Mouse (Mus musculus) gastrocnemius, adult 18-20 months (tissue): Measurements from ENCODE around the gene Ahnak. TPM values are rescaled to one million over a fixed set of nuclear protein-coding genes. Genes with fewer than 3 reads are reported as not detected.

Experiments
- DNase-seq: peaks from one replicate; pipeline ENCODE4 v3.0.0; 2021; ENCODE audit warnings: low spot score
- long read RNA-seq, 2 experiments: library from polyadenylated mRNA; stranded (forward); transcript quantifications; one replicate each; pipeline ENCODE4 v2.0.0; 2021
- total RNA-seq, 2 experiments: library from RNA; stranded (reverse); gene quantifications; 2 replicates each; pipeline ENCODE4 v1.2.3; 2021

Ahnak gene
- 100 to 1,000 TPM; 199 to 202 TPM for total RNA-seq
- long read RNA-seq, experiment 1, full-length matches to known transcripts, result 40 of 80 reads
- long read RNA-seq, experiment 1, partial matches to known transcripts, result 0 of 80 reads
- long read RNA-seq, experiment 1, other reads (novel, unspliced or antisense), result 40 of 80 reads
- long read RNA-seq, experiment 2, transcript Ahnak-205 (7 exons, 1,188 nt), result minor isoform, 12 of 70 reads
- long read RNA-seq, experiment 2, transcript Ahnak-201 (6 exons, 830 nt), result major isoform, 27 of 70 reads
- long read RNA-seq, experiment 2, partial matches to known transcripts, result 1 of 70 reads
- long read RNA-seq, experiment 2, other reads (novel, unspliced or antisense), result 30 of 70 reads

DNA sequence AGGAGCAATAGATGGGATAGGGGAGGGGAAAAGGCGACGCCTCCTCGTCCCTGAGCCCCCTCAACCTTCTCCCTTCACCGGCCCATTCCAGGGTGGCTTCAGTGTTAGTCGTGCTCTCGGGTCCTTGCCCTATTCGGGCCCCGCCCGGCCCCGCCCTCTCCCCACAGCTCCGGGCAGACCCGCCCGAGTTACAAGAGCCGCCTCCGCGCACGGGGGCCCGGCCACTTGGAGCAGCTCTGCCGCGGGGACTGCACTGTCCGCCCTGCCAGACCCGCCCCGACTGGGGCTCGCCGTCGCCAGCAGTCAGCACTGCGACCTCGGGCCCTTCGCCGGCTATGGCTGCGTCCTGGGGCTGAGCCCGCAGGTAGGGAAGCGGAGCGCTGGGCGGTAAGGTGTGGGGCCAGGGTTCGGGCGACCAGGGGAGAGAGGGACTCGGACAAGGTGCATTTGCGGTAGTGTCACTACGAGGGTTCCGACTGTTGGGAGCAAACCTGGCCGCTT is at the start of gene Ahnak:
Gene Ahnak (plus strand): TSS at position 219 of the 501 bp plus-strand sequence.
- peak; percentile 87 for DNase-seq

DNA sequence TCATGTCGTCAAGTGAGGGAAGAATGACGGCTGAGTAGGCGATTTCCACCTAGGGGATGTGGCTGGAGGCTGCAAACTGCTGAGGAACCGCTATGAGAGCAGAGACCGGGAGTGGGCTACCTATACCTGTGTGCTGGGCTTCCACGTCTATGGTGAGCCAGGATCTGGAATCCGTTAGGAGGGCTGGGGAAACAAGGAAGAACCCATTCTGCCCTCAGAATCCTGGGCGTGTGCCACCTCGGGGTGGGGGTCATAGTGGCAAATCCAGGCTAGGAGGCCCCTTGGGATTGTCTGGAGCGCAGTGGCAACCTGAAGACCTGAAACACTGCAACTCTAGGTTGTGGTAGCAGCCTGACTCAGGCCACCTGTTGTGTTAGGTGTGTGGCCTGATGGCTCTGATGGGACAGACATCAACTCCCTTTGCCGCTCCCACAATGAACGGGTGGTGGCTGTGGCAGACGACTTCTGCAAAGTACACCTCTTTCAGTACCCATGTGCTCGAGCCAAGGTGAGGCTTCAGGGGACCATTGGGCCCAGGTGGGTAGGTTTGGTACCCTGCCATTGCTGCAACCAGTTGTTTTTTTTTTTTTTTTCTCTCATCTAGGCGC is 48.5 kb upstream of the Ahnak start:
- no peak for DNase-seq

GRCm38 (mm10) chr19:8941136-8941514 is 48.0 kb upstream of the Ahnak start:
- DNase-seq, result no peak

GRCm38 (mm10) chr19:8941515-8942217 is 47.4 kb upstream of the Ahnak start, which contains the start of gene Mta2:
Gene Mta2 (plus strand): TSS chr19:8941875.
- DNase-seq, result peak; percentile 95

GRCm38 (mm10) chr19:8942276-8942964 is 46.7 kb upstream of the Ahnak start:
- DNase-seq, result no peak

GRCm38 (mm10) chr19:8943047-8943446 is 46.0 kb upstream of the Ahnak start:
- no peak for DNase-seq

DNA sequence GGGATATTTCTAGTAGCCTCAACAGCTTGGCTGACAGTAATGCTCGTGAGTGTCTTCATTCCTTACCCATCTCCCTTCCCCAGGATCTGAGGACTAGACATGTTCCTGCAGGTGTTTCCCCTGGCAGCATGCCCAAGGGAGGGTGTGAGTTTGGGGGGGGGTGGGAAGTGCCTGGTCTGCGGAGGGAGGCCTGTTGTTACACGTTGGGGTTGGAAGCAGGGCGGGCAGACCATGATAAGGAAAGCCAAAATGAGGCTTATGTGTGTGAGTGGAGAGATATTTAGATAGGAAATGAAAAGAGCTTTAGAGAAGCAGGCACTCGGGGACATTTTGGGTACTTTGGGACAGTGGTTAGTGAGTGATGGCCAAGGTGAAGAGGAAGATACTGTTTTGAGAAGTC is 45.0 kb upstream of the Ahnak start:
- no peak for DNase-seq

GRCm38 (mm10) chr19:8944750-8945149 is 44.3 kb upstream of the Ahnak start:
- DNase-seq, result peak; percentile 68

- no peak for DNase-seq
Observed at GRCm38 (mm10) chr19:8945251-8945650, 43.8 kb upstream of the Ahnak start.

DNA sequence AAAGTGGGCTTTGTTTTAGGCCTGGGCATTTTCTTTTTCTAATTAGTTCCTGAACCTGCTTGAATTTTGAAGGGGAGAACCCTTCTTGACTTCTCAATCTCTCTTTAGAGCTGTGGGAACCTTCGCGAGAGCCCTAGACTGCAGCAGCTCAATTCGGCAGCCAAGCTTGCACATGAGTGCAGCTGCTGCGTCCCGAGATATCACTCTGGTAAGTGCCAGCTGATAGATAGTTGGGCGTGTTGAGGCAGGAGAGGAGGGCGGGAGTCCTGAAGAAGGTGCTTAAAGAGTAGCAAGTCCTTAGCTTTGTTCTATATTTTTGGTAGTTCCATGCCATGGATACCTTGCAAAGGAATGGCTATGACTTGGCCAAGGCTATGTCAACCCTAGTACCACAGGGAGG is 42.2 kb upstream of the Ahnak start:
- no peak for DNase-seq

GRCm38 (mm10) chr19:8950190-8950589 is 38.9 kb upstream of the Ahnak start:
- no peak for DNase-seq

DNA sequence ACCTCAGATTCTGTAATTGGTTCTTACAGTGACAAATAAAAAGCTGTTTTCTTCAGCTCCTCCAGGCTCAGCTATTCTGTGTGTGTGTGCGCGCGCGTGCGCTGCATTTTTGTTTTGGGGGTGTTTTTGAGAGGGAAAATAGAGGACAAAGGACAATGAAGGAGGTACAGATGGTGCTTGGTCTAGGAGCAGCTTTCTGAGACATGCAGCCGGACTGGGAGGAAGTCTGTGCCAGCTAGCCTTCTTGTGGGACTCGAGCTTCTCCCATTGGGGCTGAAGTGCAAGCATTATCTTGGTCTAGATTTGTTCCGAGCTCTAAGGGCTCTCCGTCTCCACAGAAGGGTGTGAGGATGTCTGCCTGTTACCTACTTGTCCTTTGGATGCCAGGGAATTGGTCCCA is 36.8 kb upstream of the Ahnak start:
- DNase-seq, result no peak

DNA sequence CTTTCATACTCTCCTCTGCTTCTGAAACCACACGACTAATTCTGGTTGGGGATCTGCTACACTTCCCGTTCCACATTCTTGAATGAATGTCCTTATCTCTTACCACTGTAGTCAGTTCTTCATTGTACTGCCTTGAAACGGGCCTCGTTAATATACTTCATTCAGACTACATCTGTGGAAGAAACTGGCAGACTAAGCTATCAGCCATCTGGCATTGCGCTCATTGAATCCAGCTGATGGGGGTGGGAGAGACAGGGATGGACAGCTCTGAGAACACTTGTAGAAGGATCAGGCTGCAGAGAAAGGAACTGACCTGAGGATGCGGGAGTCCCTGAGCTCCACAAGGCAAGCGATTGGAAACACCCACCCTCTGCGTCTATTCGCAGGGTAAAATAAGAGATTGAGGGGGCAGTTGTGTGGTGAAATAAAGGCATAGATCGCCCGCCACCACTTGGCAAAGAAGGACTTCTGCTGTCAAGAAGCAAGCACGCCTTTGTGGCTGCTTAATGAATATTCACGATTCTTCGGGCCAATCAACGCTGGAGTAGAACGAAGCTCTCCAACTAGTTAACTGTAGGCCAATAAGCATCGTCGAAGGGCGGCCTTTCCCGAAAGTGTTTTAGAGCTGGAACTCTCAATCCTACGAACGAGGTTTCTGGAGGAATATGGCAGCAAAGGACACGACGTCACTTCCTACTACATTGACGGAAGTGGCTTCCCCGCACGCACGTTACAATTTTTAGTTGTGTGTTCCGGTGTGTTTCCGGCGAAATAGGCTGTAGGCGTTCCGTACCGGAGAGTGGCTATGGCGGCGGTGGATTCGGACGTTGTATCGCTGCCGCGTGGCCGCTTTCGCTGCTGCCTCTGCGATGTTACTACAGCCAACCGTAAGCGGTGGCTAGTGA is 35.7 kb upstream of the Ahnak start, which contains the start of gene Tut1:
Gene Tut1 (plus strand): TSS at position 713 of the 905 bp plus-strand sequence.
- peak; percentile 96 for DNase-seq

DNA sequence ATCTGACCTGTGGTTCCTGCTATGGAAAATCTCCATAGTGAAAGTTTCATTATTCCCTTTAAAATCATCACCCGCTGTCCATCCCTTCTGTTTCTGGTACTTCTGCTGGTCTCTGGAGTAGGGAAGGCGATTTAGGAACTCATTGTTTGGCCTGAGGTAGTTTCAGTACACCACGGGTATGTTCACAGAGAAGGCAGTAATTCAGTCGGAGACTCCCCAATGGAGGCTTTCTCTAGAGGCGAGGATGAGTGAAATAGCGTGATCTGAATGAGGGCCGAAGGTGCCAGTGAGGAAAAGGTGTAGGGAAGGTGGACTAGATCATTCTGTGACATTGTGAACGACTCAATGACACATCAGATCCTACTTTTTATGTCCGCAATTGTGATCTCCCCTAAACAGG is 34.9 kb upstream of the Ahnak start:
- no peak for DNase-seq

DNA sequence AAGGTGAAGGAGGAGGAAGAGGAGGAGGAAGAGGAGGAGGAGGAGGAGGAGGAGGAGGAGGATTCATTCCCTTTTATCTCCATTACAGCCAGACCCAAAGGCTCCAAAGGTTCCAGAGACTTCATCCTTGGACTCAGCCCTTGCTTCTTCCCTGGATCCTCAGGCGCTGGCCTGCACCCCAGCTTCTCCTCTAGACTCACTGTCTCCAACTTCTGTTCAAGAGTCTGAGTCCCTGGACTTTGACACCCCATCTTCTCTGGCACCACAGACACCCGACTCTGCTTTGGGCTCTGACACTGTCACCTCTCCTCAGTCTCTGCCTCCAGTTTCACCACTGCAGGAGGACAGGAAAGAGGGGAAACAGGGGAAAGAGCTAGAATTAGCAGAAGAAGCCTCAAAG is 26.8 kb upstream of the Ahnak start:
- no peak for DNase-seq

DNA sequence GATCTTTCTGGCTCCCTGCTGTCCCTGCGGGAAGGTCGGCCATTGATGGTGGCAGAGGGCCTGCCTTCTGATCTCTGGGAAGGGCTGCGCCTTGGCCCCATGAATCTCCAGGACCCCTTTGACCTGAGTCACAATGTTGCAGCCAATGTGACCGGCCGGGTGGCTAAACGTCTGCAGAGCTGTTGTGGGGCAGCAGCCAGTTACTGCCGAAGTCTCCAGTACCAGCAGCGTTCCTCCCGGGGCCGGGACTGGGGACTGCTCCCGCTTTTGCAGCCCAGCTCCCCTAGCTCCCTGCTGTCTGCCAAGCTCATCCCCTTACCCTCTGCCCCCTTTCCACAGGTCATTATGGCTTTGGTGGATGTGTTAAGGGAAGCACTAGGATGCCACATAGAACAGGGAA is 24.0 kb upstream of the Ahnak start:
- DNase-seq, result no peak

DNA sequence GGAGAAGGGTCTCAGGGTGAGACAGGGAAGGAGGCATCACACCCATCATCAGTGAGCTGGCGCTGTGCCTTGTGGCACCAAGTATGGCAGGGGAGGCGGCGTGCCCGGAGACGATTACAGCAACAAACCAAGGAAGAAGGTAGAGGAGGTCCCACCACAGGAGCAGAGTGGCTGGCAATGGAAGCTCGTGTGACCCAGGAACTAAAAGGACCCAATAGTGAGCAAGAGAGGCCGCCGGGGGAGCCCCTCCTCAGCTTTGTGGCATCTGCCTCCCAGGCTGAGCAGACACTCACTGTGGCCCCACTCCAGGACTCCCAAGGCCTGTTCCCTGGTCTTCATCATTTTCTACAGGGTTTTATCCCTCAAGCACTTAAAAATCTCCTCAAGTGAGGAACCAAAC is 23.3 kb upstream of the Ahnak start:
- no peak for DNase-seq

- DNase-seq, result no peak
Observed at GRCm38 (mm10) chr19:8966198-8966589, 22.9 kb upstream of the Ahnak start.

DNA sequence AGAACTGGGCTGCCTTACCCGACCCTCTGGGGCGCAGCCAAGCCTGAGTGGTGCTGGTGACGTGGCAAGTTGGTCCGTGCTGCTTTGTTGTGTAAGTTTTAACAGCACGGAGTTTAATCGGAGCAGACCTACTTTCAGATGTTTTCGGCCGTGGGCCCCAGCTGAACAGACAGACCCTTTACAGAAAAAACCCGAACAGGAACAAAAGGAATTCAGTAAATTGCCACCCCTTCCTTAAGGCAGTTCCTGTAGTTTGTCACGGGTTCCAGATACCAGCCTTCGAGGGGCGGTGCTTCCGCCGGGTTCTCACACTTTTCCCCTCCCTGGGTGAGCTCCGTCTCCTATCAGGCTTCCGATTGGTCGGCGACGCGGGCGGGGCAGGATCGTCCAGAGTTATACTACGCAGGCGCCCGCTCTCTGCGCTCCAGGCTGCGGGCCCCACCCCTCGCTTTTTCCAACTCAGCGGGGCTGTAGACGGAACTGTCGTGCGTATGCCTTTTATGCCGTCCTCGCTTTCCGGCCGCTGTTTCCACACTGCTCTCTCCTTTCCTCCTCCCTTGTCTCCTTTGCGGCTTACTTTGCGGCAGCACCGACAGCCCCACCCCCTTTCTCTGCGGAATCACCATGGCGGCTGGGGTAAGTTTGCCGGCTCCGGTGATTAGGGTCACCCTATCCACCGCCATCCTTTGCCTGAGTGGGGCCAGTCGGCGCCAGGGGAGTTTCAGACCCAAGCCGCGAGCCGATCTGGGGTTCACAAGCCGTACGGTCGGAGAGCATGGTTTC is 22.3 kb upstream of the Ahnak start, which contains the start of gene Eef1g:
Gene Eef1g (plus strand): TSS at position 452 of the 783 bp plus-strand sequence.
- DNase-seq, result peak; percentile 98

DNA sequence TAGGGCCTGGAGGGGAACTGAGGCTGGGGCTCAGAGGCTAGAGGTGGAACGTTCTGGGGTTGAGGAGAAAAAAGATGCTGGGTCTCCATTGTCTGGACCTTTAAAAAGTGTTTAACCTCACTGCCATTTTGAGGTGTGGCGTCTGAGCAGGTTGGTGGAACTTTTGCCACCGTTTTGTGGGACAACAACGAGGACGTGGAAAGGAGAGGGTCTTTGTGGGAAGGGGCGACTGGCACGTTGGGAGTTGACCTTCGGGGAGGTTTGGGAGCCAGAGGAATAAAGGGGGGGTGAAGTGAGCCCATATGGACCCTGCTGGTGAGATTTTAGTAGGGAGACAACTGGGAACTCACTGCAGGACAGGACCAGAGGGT is 21.7 kb upstream of the Ahnak start:
- DNase-seq, result no peak
